Mouse (Mus musculus) MEL (cell line): ENCODE results near the gene Pf4. TPM values are rescaled to one million over a fixed set of nuclear protein-coding genes. Genes with fewer than 3 reads are reported as not detected.

Experiments
- DNase-seq: peaks from one replicate; pipeline ENCODE4 v3.0.0; 2011; ENCODE audit warnings: low read depth, low spot score
- H3K27ac ChIP-seq: 2 replicates; pipeline ENCODE4 v1.5.1; 2012; ENCODE audit warnings: low read depth, mild to moderate bottlenecking, control low read depth, low read length, moderate library complexity; ENCODE audit not compliant: control insufficient read depth
- H3K27me3 ChIP-seq, 2 experiments: fragments of 150-350 bp in 1 of 2; sonication (generic) in 1 of 2; 2 replicates each; pipeline ENCODE4 v1.6.1; 2012; ENCODE audit warnings: low read length in 2 of 2, mild to moderate bottlenecking in 2 of 2, improper control_type of control experiment in 1 of 2, moderate library complexity in 1 of 2; ENCODE audit not compliant: insufficient read depth in 2 of 2, control insufficient read depth in 1 of 2
- H3K36me3 ChIP-seq, 2 experiments: 2 replicates each; pipeline ENCODE4 v1.6.1; 2012 to 2014; ENCODE audit warnings: low read length in 2 of 2, improper control_type of control experiment in 1 of 2, inconsistent platforms in 1 of 2, mild to moderate bottlenecking in 1 of 2; ENCODE audit not compliant: insufficient read depth in 2 of 2, control insufficient read depth in 1 of 2
- H3K4me1 ChIP-seq, 2 experiments: fragments of 150-350 bp in 1 of 2; sonication (generic) in 1 of 2; 2 replicates each; pipeline ENCODE4 v1.6.1; 2012; ENCODE audit warnings: low read length in 2 of 2, improper control_type of control experiment in 1 of 2, mild to moderate bottlenecking in 1 of 2; ENCODE audit not compliant: insufficient read depth in 2 of 2, control insufficient read depth in 1 of 2
- H3K4me3 ChIP-seq, 2 experiments: fragments of 150-350 bp in 1 of 2; sonication (generic) in 1 of 2; 2 replicates each; pipeline ENCODE4 v1.5.1; 2012; ENCODE audit warnings: low read depth in 2 of 2, low read length in 2 of 2, mild to moderate bottlenecking in 2 of 2, moderate library complexity in 2 of 2, control low read depth in 1 of 2, improper control_type of control experiment in 1 of 2; ENCODE audit not compliant: control insufficient read depth in 1 of 2, insufficient read depth in 1 of 2
- H3K79me2 ChIP-seq: 2 replicates; pipeline ENCODE4 v1.6.1; 2012; ENCODE audit warnings: mild to moderate bottlenecking, low read length, moderate library complexity; ENCODE audit not compliant: control insufficient read depth, poor library complexity, insufficient read depth
- H3K9ac ChIP-seq: 2 replicates; pipeline ENCODE4 v1.6.1; 2012; ENCODE audit warnings: low read depth, mild to moderate bottlenecking, control low read depth, low read length, moderate library complexity; ENCODE audit not compliant: control insufficient read depth, poor library complexity, severe bottlenecking
- H3K9me3 ChIP-seq: fragments of 150-350 bp; sonication (generic); replicated peaks from 2 replicates; pipeline ENCODE4 v1.6.1; 2012; ENCODE audit warnings: mild to moderate bottlenecking, low read length, improper control_type of control experiment, moderate library complexity; ENCODE audit not compliant: insufficient read depth
- CHD1 ChIP-seq: IDR thresholded peaks from 2 replicates; pipeline ENCODE4 v1.6.1; 2012; ENCODE audit warnings: low read depth, mild to moderate bottlenecking, inconsistent platforms, low read length, improper control_type of control experiment
- CHD2 ChIP-seq: IDR thresholded peaks from 2 replicates; pipeline ENCODE4 v1.6.1; 2011; ENCODE audit warnings: low read length, improper control_type of control experiment
- CTCF ChIP-seq, 3 experiments: IDR thresholded peaks in 2 of 3; conservative IDR thresholded peaks in 1 of 3; 2 replicates each; pipeline ENCODE4 v1.5.1; 2011 to 2012; ENCODE audit warnings: low read length in 3 of 3, low read depth in 2 of 3, mild to moderate bottlenecking in 2 of 3, improper control_type of control experiment in 1 of 3, inconsistent platforms in 1 of 3, mixed read lengths in 1 of 3, moderate library complexity in 1 of 3; ENCODE audit not compliant: control insufficient read depth in 1 of 3, insufficient read depth in 1 of 3, poor library complexity in 1 of 3, severe bottlenecking in 1 of 3
- E2F4 ChIP-seq: IDR thresholded peaks from 2 replicates; pipeline ENCODE4 v1.6.1; 2011; ENCODE audit warnings: low read depth, low read length, improper control_type of control experiment, borderline replicate concordance
- ELF1 ChIP-seq: IDR thresholded peaks from 2 replicates; pipeline ENCODE4 v1.6.1; 2014; ENCODE audit warnings: low read depth, mild to moderate bottlenecking, inconsistent platforms, low read length, improper control_type of control experiment, moderate library complexity
- EP300 ChIP-seq, 2 experiments: IDR thresholded peaks; 2 replicates each; pipeline ENCODE4 v1.6.1; 2011; ENCODE audit warnings: improper control_type of control experiment in 2 of 2, low read length in 2 of 2, low read depth in 1 of 2, mild to moderate bottlenecking in 1 of 2
- ETS1 ChIP-seq: IDR thresholded peaks from 2 replicates; pipeline ENCODE4 v1.6.1; 2012; ENCODE audit warnings: low read depth, mild to moderate bottlenecking, inconsistent platforms, low read length, improper control_type of control experiment, moderate library complexity
- GABPA ChIP-seq: IDR thresholded peaks from 2 replicates; pipeline ENCODE4 v1.6.1; 2012; ENCODE audit warnings: low read depth, mild to moderate bottlenecking, inconsistent platforms, low read length, improper control_type of control experiment, moderate library complexity
- GATA1 ChIP-seq: IDR thresholded peaks from 2 replicates; pipeline ENCODE4 v1.6.1; 2011; ENCODE audit warnings: low read depth, low read length, improper control_type of control experiment
- HCFC1 ChIP-seq: IDR thresholded peaks from 2 replicates; pipeline ENCODE4 v1.6.1; 2012; ENCODE audit warnings: low read depth, mild to moderate bottlenecking, inconsistent platforms, low read length, improper control_type of control experiment, moderate library complexity
- KAT2A ChIP-seq: conservative IDR thresholded peaks from 2 replicates; pipeline ENCODE4 v1.6.1; 2012; ENCODE audit warnings: low read depth, low read length, improper control_type of control experiment, inconsistent platforms
- MAFK ChIP-seq: IDR thresholded peaks from 2 replicates; pipeline ENCODE4 v1.6.1; 2011; ENCODE audit warnings: low read depth, mild to moderate bottlenecking, low read length, improper control_type of control experiment, borderline replicate concordance
- MAX ChIP-seq: IDR thresholded peaks from 2 replicates; pipeline ENCODE4 v1.6.1; 2011; ENCODE audit warnings: low read length, improper control_type of control experiment
- MAZ ChIP-seq: IDR thresholded peaks from 2 replicates; pipeline ENCODE4 v1.6.1; 2012; ENCODE audit warnings: low read depth, mild to moderate bottlenecking, inconsistent platforms, low read length, improper control_type of control experiment
- MEF2A ChIP-seq: IDR thresholded peaks from 2 replicates; pipeline ENCODE4 v1.6.1; 2014; ENCODE audit warnings: low read depth, mild to moderate bottlenecking, inconsistent platforms, low read length, improper control_type of control experiment; ENCODE audit not compliant: poor library complexity, insufficient replicate concordance, severe bottlenecking; ENCODE audit errors: extremely low read depth
- MXI1 ChIP-seq: IDR thresholded peaks from 2 replicates; pipeline ENCODE4 v1.6.1; 2011; ENCODE audit warnings: mild to moderate bottlenecking, low read depth, low read length, improper control_type of control experiment
- MYC ChIP-seq: IDR thresholded peaks from 2 replicates; pipeline ENCODE4 v1.6.1; 2011; ENCODE audit warnings: low read depth, mild to moderate bottlenecking, low read length, improper control_type of control experiment, moderate library complexity
- NELFE ChIP-seq: IDR thresholded peaks from 2 replicates; pipeline ENCODE4 v1.6.1; 2011; ENCODE audit warnings: low read depth, low read length, improper control_type of control experiment
- NRF1 ChIP-seq: IDR thresholded peaks from 2 replicates; pipeline ENCODE4 v1.6.1; 2014; ENCODE audit warnings: low read depth, mild to moderate bottlenecking, inconsistent platforms, low read length, improper control_type of control experiment, moderate library complexity; ENCODE audit not compliant: poor library complexity, insufficient read depth, severe bottlenecking
- POLR2A ChIP-seq, 2 experiments: IDR thresholded peaks; 2 replicates each; pipeline ENCODE4 v1.6.1; 2011 to 2012; ENCODE audit warnings: low read length in 2 of 2, mild to moderate bottlenecking in 2 of 2, control low read depth in 1 of 2, improper control_type of control experiment in 1 of 2, low read depth in 1 of 2, moderate library complexity in 1 of 2; ENCODE audit not compliant: control insufficient read depth in 1 of 2, insufficient read depth in 1 of 2, poor library complexity in 1 of 2
- POLR2AphosphoS2 ChIP-seq: IDR thresholded peaks from 2 replicates; pipeline ENCODE4 v1.6.1; 2011; ENCODE audit warnings: low read length, improper control_type of control experiment
- POLR2AphosphoS5 ChIP-seq: IDR thresholded peaks from 2 replicates; pipeline ENCODE4 v1.6.1; 2012; ENCODE audit warnings: low read depth, borderline replicate concordance, mild to moderate bottlenecking, inconsistent platforms, low read length, moderate library complexity, mixed read lengths
- RAD21 ChIP-seq: IDR thresholded peaks from 2 replicates; pipeline ENCODE4 v1.6.1; 2011; ENCODE audit warnings: mild to moderate bottlenecking, low read depth, low read length, improper control_type of control experiment
- RCOR1 ChIP-seq: IDR thresholded peaks from 2 replicates; pipeline ENCODE4 v1.6.1; 2012; ENCODE audit warnings: low read depth, mild to moderate bottlenecking, inconsistent platforms, low read length, improper control_type of control experiment
- SIN3A ChIP-seq: IDR thresholded peaks from 2 replicates; pipeline ENCODE4 v1.6.1; 2012; ENCODE audit warnings: low read length, improper control_type of control experiment, inconsistent platforms
- TAL1 ChIP-seq: IDR thresholded peaks from 2 replicates; pipeline ENCODE4 v1.6.1; 2012; ENCODE audit warnings: mild to moderate bottlenecking, inconsistent platforms, low read length, moderate library complexity, mixed read lengths
- TBP ChIP-seq: IDR thresholded peaks from 2 replicates; pipeline ENCODE4 v1.8.0; 2011; ENCODE audit warnings: low read depth, low read length, improper control_type of control experiment
- TCF12 ChIP-seq: IDR thresholded peaks from 2 replicates; pipeline ENCODE4 v1.6.1; 2014; ENCODE audit warnings: low read depth, mild to moderate bottlenecking, inconsistent platforms, low read length, improper control_type of control experiment, moderate library complexity
- USF2 ChIP-seq, 2 experiments: IDR thresholded peaks; 2 replicates each; pipeline ENCODE4 v1.6.1; 2011 to 2012; ENCODE audit warnings: improper control_type of control experiment in 2 of 2, low read length in 2 of 2, borderline replicate concordance in 1 of 2, inconsistent platforms in 1 of 2, low read depth in 1 of 2, mild to moderate bottlenecking in 1 of 2; ENCODE audit not compliant: insufficient read depth in 1 of 2
- ZC3H11A ChIP-seq: IDR thresholded peaks from 2 replicates; pipeline ENCODE4 v1.6.1; 2012; ENCODE audit warnings: low read depth, mild to moderate bottlenecking, inconsistent platforms, low read length, improper control_type of control experiment
- ZKSCAN1 ChIP-seq: IDR thresholded peaks from 2 replicates; pipeline ENCODE4 v1.6.1; 2012; ENCODE audit warnings: low read depth, mild to moderate bottlenecking, inconsistent platforms, low read length, improper control_type of control experiment, moderate library complexity
- polyA plus RNA-seq, 2 experiments: library from polyadenylated mRNA; stranded (reverse) in 1 of 2; unstranded in 1 of 2; fragments of >175 nt in 1 of 2; fragments of >200 nt in 1 of 2; gene quantifications; 2 replicates each; pipeline versions ENCODE4 v1.2.1 to v1.2.4; 2012; ENCODE audit warnings: low replicate concordance in 2 of 2, low read depth in 1 of 2; ENCODE audit not compliant: insufficient read length in 2 of 2, insufficient read depth in 1 of 2, missing spikeins in 1 of 2
- total RNA-seq: library from RNA; depleted of rRNA; stranded (reverse); fragments of 300-350 nt; gene quantifications from 2 replicates; pipeline ENCODE4 v1.2.3, GENCODE M21; 2012

The Pf4 gene
- total and polyA plus RNA-seq, 3 experiments: 283 to 393 TPM; not detected in 1

DNA sequence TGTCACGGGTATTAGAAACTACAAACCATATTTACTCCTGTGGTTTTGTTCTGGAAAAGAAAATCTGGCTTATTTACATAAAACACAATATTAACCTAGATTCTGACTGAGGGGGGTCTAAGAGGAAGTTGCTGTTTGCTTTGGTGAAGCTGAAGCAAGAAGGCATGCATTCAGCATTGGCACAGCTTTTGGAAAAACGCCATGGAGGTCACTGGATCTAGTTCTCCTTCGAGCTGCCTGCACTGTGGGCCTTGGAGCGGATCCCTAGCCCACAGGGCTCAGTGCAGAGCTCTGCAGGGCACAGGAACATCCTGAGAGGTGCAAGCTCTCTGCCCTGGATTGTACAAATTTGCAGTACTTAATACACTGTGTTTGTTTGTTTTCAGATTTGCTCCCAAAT is 40.8 kb upstream of the Pf4 start:
- no peaks in the 10 kb centered on the region for H3K79me2 ChIP-seq
- H3K27me3 ChIP-seq: peaks cover 2% of the 10 kb centered on the region in 2 experiments
- H3K9me3 ChIP-seq: no peaks in the 10 kb centered on the region
- H3K27ac ChIP-seq: no peak overlapping the region
- TF ChIP-seq USF2 (IDR thresholded peaks at IDR 0.05; ENCODE audit: borderline replicate concordance in 1 of 2, insufficient read depth in 1 of 2, low read depth in 1 of 2, low read length in 2 of 2): no peak
- no peak for DNase-seq
- H3K4me3 ChIP-seq: no peak overlapping the region
- no peaks in the 10 kb centered on the region for H3K4me1 ChIP-seq
- H3K36me3 ChIP-seq: no peaks in the 10 kb centered on the region
- no peak overlapping the region for H3K9ac ChIP-seq

DNA sequence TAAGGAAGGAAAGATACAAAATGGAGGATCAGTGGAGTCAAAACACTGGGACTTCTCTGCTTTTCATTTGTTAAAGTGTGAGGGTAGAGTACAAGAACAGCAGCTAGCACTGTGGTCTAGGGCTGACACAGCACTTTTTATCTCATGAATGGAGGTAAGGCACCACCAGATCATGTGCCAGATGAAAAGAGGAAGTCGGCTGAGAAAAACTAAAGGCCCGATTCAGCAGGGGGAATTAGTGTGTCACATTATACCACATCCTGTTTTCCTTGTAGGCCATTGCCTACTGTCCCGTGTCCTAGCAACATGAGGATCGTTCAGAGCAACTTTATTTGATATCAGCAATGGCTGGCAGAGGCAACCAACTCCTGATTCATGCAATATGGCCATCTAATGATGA is 30.2 kb upstream of the Pf4 start:
- Histone ChIP-seq H3K9me3 (no peaks in the 10 kb centered on the region), H3K9ac (no peak overlapping the region), H3K27ac (peak overlapping the region; percentile 64), H3K27me3 (no peaks in the 10 kb centered on the region; a peak in 1 of 4 replicates), H3K4me3 (no peak overlapping the region), H3K4me1 (peaks cover 5% of the 10 kb centered on the region in 2 experiments; a peak in 3 of 4 replicates), H3K36me3 (peaks cover 0 to 9% of the 10 kb centered on the region in 2 experiments; a peak in 2 of 4 replicates), H3K79me2 (no peaks in the 10 kb centered on the region)
- DNase-seq: peak; percentile 97
- TF ChIP-seq MEF2A: no peak
- no peak for TF ChIP-seq RAD21
- peak; percentile 54; the same call in 1 of the 2 replicates for TF ChIP-seq HCFC1
- TF ChIP-seq NELFE: no peak
- TF ChIP-seq MAFK: peak; percentile 98
- peak; percentile 86; a peak in 3 of 4 replicates for TF ChIP-seq EP300 (IDR thresholded peaks at IDR 0.05; ENCODE audit: low read depth in 1 of 2, low read length in 2 of 2)
- peak; percentile 98 for TF ChIP-seq ETS1
- TF ChIP-seq CHD1: no peak
- TF ChIP-seq TCF12: peak; percentile 50
- TF ChIP-seq E2F4: no peak
- TF ChIP-seq CTCF (IDR thresholded peaks at IDR 0.05 in 2 of 3, conservative IDR thresholded peaks at IDR 0.05 in 1 of 3; ENCODE audit: control insufficient read depth in 1 of 3, insufficient read depth in 1 of 3, low read depth in 2 of 3, low read length in 3 of 3, poor library complexity in 1 of 3, severe bottlenecking in 1 of 3): no peak
- peak; percentile 55; the same call in 1 of the 2 replicates for TF ChIP-seq TBP
- TF ChIP-seq POLR2AphosphoS2: no peak
- TF ChIP-seq SIN3A: peak; percentile 85
- peak; percentile 95 for TF ChIP-seq RCOR1
- peak; percentile 69 for TF ChIP-seq MXI1
- no peak for TF ChIP-seq POLR2AphosphoS5
- TF ChIP-seq GATA1: peak; percentile 64
- TF ChIP-seq USF2 (IDR thresholded peaks at IDR 0.05; ENCODE audit: borderline replicate concordance in 1 of 2, insufficient read depth in 1 of 2, low read depth in 1 of 2, low read length in 2 of 2): 0 out of 4 replicates have a peak, but pooled peaks of 1 of the 2 experiments have one; percentile 26
- TF ChIP-seq MAX: peak; percentile 86
- peak; percentile 91 for TF ChIP-seq MYC
- TF ChIP-seq ZKSCAN1: no peak
- TF ChIP-seq POLR2A (IDR thresholded peaks at IDR 0.05; ENCODE audit: control insufficient read depth in 1 of 2, insufficient read depth in 1 of 2, low read depth in 1 of 2, low read length in 2 of 2, poor library complexity in 1 of 2): no peak
- 0 out of 2 replicates have a peak, but pooled peaks have one; percentile 38 for TF ChIP-seq MAZ
- no peak for TF ChIP-seq NRF1
- no peak for TF ChIP-seq TAL1
- no peak; the same call in 1 of the 2 replicates for TF ChIP-seq KAT2A
- TF ChIP-seq ELF1: 0 out of 2 replicates have a peak, but pooled peaks have one; percentile 14
- TF ChIP-seq CHD2: no peak
- TF ChIP-seq ZC3H11A: peak; percentile 25
- peak; percentile 77 for TF ChIP-seq GABPA
